Mouse (Mus musculus) stomach, embryonic 16.5 days (tissue): ENCODE data around the gene Card10. TPM values are rescaled to one million over a fixed set of nuclear protein-coding genes. Genes with fewer than 3 reads are reported as not detected.
"Not testable (repeated sequence)": the region's sequence is repeated elsewhere in the genome, so short reads cannot be mapped to it uniquely, and the experiment has no call there.

Experiments
- ATAC-seq: fragments of 200-750 bp; cut with Nextera tagmentation; 2 replicates; pipeline ENCODE4 v1.8.0; 2017; ENCODE audit warnings: moderate number of reproducible peaks, moderate TSS enrichment; ENCODE audit not compliant: insufficient read depth, low FRiP score
- H3K27ac ChIP-seq: fragments of 300-500 bp; sonication (generic); 2 replicates; pipeline ENCODE4 v1.5.1; 2014; ENCODE audit warnings: low read length
- H3K27me3 ChIP-seq: fragments of 300-500 bp; sonication (generic); 2 replicates; pipeline ENCODE4 v1.6.1; 2014; ENCODE audit warnings: low read length, control low read depth, mixed read lengths; ENCODE audit not compliant: control insufficient read depth, insufficient read depth
- H3K36me3 ChIP-seq: fragments of 300-500 bp; sonication (generic); 2 replicates; pipeline ENCODE4 v1.6.1; 2014; ENCODE audit warnings: low read length; ENCODE audit not compliant: control insufficient read depth, insufficient read depth
- H3K4me1 ChIP-seq: fragments of 300-500 bp; sonication (generic); 2 replicates; pipeline ENCODE4 v1.6.1; 2014; ENCODE audit warnings: low read length, control low read depth, mixed read lengths; ENCODE audit not compliant: control insufficient read depth, insufficient read depth
- H3K4me2 ChIP-seq: fragments of 300-500 bp; sonication (generic); 2 replicates; pipeline ENCODE4 v1.6.1; 2014; ENCODE audit warnings: low read depth, low read length, mixed read lengths
- H3K4me3 ChIP-seq: fragments of 300-500 bp; sonication (generic); replicated peaks from 2 replicates; pipeline ENCODE4 v1.5.1; 2014; ENCODE audit warnings: mild to moderate bottlenecking, low read length
- H3K9ac ChIP-seq: fragments of 300-500 bp; sonication (generic); 2 replicates; pipeline ENCODE4 v1.6.1; 2014; ENCODE audit warnings: low read length
- H3K9me3 ChIP-seq: fragments of 300-500 bp; sonication (generic); replicated peaks from 2 replicates; pipeline ENCODE4 v1.6.1; 2016; ENCODE audit warnings: low read length, control low read depth; ENCODE audit not compliant: control insufficient read depth
- WGBS: fragments of 180-500 bp; shearing (Covaris S2); extraction: QIAGEN DNeasy Blood & Tissue Kit; methylation state at CpG from one replicate; pipeline ENCODE4 v1.1.7; 2014; 5-methylcytosine and 5-hydroxymethylcytosine counted together
- polyA plus RNA-seq: library from polyadenylated mRNA; unstranded; fragments of >200 nt; fragmentation: Nextera tagmentation; extraction: Ambion mirVana; gene quantifications from 2 replicates; pipeline ENCODE4 v1.2.1, GENCODE M21; 2015

Gene Card10
- polyA plus RNA-seq = 4.0 and 4.4 TPM in 2 replicates

GRCm38 (mm10) chr15:78802776-78803391 is at the start of gene Card10:
TSS of gene Card10 (minus strand) at chr15:78803042.
- peak within 1 kb of the TSS; percentile 75 for H3K27ac ChIP-seq
- peak; percentile 71 for ATAC-seq
- no peaks in the 10 kb centered on the region for H3K36me3 ChIP-seq
- peak within 1 kb of the TSS; percentile 65 for H3K4me3 ChIP-seq
- H3K27me3 ChIP-seq = no peaks in the 10 kb centered on the region
- peak within 1 kb of the TSS; percentile 77 for H3K9ac ChIP-seq
- 1% methylated on average over 69 of the region's 70 CpGs for WGBS
- H3K9me3 ChIP-seq = no peaks in the 10 kb centered on the region
- peaks cover 32% of the 10 kb centered on the region for H3K4me1 ChIP-seq
- peak within 1 kb of the TSS; percentile 91 for H3K4me2 ChIP-seq

DNA sequence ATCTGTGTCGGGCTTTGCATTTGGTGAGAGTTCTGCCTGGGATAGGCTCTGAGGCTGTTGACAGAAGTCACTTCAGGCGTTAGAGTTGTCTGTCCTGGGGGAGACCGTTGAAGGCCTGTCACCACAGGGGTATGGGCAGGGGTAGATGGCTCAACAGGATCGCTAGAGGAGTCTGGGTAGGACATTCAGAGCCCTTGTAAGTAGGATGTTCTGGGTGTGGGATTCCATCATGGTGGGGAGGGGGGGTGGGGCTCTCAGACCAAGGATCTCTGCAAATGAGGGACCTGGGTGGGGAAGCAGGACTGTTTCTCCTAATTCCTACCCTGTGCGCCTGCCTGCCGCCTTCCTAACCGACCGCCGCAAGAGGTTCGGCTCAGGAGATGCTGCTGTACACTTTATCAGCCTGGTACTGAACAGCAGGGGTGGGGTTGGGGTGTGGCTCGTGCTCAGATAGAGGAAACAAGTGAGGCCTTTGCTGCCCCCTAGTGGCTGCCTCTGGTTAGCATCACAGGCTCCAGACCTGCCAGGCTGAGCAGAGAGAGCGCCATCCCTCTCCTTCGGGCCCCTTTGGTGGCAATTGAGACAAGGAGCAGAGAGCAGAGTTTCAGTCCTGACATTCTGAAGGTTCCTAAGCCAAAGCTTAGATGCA is 48.8 kb upstream of the Card10 start:
- H3K4me2 ChIP-seq = peak overlapping the region; percentile 37; the same call in 1 of the 2 replicates
- peaks cover 12% of the 10 kb centered on the region; the same call in 1 of the 2 replicates for H3K36me3 ChIP-seq
- ATAC-seq = peak; percentile 76
- H3K9ac ChIP-seq = peak overlapping the region; percentile 42; the same call in 1 of the 2 replicates
- H3K27ac ChIP-seq = peak overlapping the region; percentile 91
- no peaks in the 10 kb centered on the region for H3K9me3 ChIP-seq
- no peaks in the 10 kb centered on the region for H3K27me3 ChIP-seq
- H3K4me1 ChIP-seq = peaks cover 34% of the 10 kb centered on the region
- 8% methylated on average over 13 of the region's 13 CpGs for whole genome bisulfite sequencing
- H3K4me3 ChIP-seq = no peak overlapping the region

- no peak overlapping the region for H3K4me2 ChIP-seq
- WGBS = 57% methylated on average over 6 of the region's 6 CpGs
These were observed 48.1 kb upstream of the Card10 start for GRCm38 (mm10) chr15:78850944-78851343.

GRCm38 (mm10) chr15:78850059-78850824 is 47.4 kb upstream of the Card10 start:
- Histone ChIP-seq H3K36me3 (peaks cover 12% of the 10 kb centered on the region; the same call in 1 of the 2 replicates), H3K4me2 (no peak overlapping the region), H3K9me3 (no peaks in the 10 kb centered on the region), H3K4me3 (no peak overlapping the region), H3K27ac (peak overlapping the region; percentile 91), H3K4me1 (peaks cover 44% of the 10 kb centered on the region), H3K27me3 (no peaks in the 10 kb centered on the region), H3K9ac (peak overlapping the region; percentile 39; the same call in 1 of the 2 replicates)
- 47% methylated on average over 15 of the region's 15 CpGs for WGBS
- peak; percentile 80 for ATAC-seq

More at GRCm38 (mm10) chr15:78850944-78851343, 48.1 kb upstream of the Card10 start:
- Histone ChIP-seq H3K4me1 (peaks cover 38% of the 10 kb centered on the region), H3K27me3 (no peaks in the 10 kb centered on the region), H3K9me3 (no peaks in the 10 kb centered on the region), H3K4me3 (no peak overlapping the region), H3K36me3 (peaks cover 12% of the 10 kb centered on the region; the same call in 1 of the 2 replicates), H3K9ac (peak overlapping the region; percentile 42; the same call in 1 of the 2 replicates), H3K27ac (peak overlapping the region; percentile 91)
- ATAC-seq = no peak

GRCm38 (mm10) chr15:78849485-78849884 is 46.6 kb upstream of the Card10 start:
- H3K4me3 ChIP-seq = no peak overlapping the region
- 71% methylated on average over 12 of the region's 12 CpGs for WGBS
- peaks cover 12% of the 10 kb centered on the region; the same call in 1 of the 2 replicates for H3K36me3 ChIP-seq
- no peaks in the 10 kb centered on the region for H3K27me3 ChIP-seq
- no peak for ATAC-seq
- H3K9ac ChIP-seq = 0 out of 2 replicates have a peak overlapping the region, but pooled peaks have one; percentile 6
- peaks cover 51% of the 10 kb centered on the region for H3K4me1 ChIP-seq
- peak overlapping the region; percentile 91 for H3K27ac ChIP-seq
- no peaks in the 10 kb centered on the region for H3K9me3 ChIP-seq
- H3K4me2 ChIP-seq = no peak overlapping the region

DNA sequence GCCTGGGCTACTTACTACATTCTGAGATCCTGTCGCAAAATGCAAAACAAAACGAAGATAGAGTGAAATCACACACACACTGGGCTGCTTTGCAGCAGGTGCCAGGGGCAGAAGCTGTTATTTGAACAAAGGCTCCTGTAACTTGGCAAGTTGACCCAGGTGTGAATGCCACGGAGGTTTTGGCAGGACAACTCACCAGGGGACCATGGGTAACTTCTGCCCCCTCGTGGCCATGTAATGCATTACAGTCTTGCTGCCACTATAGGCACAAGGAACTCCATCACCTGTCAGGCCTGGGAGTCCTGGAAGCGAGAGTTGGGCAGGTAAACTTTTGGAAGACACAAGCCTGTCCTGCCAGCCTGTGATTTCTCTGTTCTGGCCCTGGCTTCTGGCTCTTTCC is 45.6 kb upstream of the Card10 start:
- Histone ChIP-seq H3K36me3 (peaks cover 12% of the 10 kb centered on the region; the same call in 1 of the 2 replicates), H3K27me3 (no peaks in the 10 kb centered on the region), H3K9ac (0 out of 2 replicates have a peak overlapping the region, but pooled peaks have one; percentile 22), H3K9me3 (no peaks in the 10 kb centered on the region), H3K4me3 (no peak overlapping the region), H3K4me1 (peaks cover 58% of the 10 kb centered on the region), H3K27ac (peak overlapping the region; percentile 91), H3K4me2 (no peak overlapping the region)
- ATAC-seq = no peak
- 26% methylated on average over 5 of the region's 5 CpGs for WGBS

DNA sequence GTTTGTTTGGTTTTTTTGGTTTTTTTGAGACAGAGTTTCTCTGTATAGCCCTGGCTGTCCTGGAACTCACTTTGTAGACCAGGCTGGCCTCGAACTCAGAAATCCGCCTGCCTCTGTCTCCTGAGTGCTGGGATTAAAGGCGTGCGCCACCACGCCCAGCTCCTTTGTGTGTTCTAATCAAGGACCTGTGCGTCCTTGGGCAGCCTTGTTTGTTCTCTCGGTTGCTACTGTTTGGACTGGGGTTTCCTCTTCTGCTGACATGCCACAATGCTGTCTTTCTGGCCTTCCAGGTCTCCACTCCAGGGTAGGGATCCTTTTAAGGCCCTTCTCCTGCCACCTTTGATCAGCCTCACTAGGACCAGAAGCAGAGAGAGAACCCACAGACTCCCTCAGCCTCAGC is 44.0 kb upstream of the Card10 start:
- WGBS = 69% methylated on average over 7 of the region's 7 CpGs
- H3K4me1 ChIP-seq = peaks cover 60% of the 10 kb centered on the region
- ATAC-seq, H3K4me2 ChIP-seq, H3K9ac ChIP-seq, H3K9me3 ChIP-seq, H3K4me3 ChIP-seq, H3K27me3 ChIP-seq: not testable (repeated sequence)
- H3K27ac ChIP-seq = peak overlapping the region; percentile 96
- H3K36me3 ChIP-seq = peaks cover 12% of the 10 kb centered on the region; the same call in 1 of the 2 replicates

DNA sequence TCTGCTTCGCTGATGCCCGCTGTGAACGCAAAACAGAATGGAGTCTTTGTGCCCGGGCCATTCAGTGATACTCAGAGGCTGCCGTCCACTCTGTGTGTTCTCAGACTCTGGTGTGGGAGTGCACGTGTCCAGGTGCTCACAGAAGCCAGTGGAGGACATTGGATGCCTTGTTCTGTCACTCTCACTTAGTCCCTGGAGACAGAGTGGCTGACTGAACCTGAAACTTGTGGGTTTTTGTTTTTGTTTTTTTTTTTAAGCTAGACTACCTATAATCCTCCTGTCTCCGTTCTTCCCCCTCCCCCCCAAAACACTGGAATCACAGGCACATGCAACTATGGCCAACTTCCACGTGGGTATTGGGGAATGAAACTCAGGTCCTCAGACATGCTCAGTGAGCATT is 43.5 kb upstream of the Card10 start:
- no peak for ATAC-seq
- Histone ChIP-seq H3K27me3 (no peaks in the 10 kb centered on the region), H3K4me3 (no peak overlapping the region), H3K27ac (peak overlapping the region; percentile 96), H3K4me2 (peak overlapping the region; percentile 73; the same call in 1 of the 2 replicates), H3K9me3 (no peaks in the 10 kb centered on the region), H3K4me1 (peaks cover 60% of the 10 kb centered on the region), H3K9ac (peak overlapping the region; percentile 85; the same call in 1 of the 2 replicates), H3K36me3 (peaks cover 12% of the 10 kb centered on the region; the same call in 1 of the 2 replicates)
- WGBS = 66% methylated on average over 8 of the region's 8 CpGs
